Mouse (Mus musculus) thymus, postnatal 10 days (tissue): Measurements from ENCODE around the gene Map3k7cl.

Source experiments
- DNase-seq, 2 experiments: peaks; one replicate each; pipeline ENCODE4 v3.0.0; 2021; ENCODE audit warnings: low spot score in 2 of 2

The Map3k7cl gene

DNA sequence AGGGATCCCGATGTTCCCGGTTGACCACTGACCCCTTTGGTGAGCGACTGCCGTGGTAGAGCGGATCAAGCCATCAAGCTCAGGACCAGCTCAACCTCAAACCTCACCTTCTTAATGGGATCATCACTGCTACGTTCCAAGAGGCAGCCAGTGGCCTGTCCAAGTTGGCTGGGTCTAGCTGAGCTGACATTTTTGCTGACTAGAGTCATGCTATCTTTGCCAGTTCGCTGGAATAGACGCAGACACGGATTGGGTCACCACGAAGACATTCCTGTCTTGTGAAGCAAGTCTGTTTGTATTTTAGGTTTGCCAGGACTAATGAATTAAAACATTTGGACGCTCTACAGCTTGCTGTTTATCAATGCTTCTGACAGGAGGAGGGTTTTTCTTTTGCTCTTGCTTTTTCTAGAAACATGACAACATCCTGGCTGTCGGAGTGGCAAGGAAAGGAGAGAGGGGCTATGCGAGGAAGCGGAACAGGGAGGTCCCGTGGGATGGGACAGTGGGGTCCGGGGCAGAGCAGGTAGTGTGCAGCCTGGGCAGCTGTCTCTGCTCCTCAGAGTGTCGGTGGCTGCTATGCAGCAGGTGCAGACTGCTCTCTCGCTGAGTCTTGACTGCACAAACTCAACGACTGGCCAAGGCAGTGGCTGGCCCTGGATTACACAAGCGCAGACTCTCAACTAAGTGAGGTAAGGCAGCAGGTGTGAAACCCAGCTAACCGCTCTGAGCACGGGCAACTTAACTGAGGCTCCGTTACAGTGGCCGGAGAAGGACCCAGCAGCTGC is at the start of gene Map3k7cl:
Gene Map3k7cl, plus strand, starts transcription at position 424 of the 785 bp plus-strand sequence.
- DNase-seq, result no peak

DNA sequence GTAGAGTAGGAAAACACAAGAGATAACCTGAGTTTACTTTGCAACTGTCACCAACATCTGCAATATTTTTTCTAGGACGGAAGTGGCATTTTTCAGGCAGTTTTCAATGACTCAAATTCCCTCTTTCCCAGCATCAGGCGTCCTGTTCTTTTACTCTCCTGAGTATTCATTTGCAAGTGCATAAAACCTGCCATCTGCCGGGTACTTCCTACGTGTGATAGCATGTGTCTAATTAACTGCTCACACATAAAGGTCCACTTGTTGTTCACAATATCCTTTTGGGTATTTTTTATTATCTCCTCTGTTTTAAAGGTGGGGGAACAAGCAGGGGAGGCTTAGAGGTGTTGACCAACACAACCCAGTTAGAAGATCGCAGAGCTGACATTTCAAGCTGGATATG is 41.4 kb upstream of the Map3k7cl start:
- DNase-seq, result no peak

DNA sequence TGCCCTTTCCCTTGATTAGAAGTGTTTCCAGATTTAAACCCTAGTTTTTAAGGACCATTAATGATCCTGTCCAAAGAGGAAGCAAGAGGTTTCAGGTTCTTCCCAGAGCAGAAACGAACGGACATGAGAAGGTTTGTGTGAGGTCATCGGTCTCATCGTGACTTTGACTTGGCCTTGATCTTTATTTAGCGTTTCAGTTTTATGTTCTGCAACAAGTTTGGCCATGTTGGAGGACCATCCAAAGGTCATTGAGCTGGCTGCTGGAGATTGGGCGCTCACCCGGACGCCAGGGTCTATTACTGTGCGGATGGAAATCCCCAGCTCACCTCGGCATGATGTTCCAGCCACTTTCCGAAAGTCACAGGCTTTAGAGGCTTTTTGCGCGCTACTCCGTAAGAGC is 40.8 kb upstream of the Map3k7cl start:
- no peak for DNase-seq

GRCm38 (mm10) chr16:87524228-87524627 is 28.9 kb upstream of the Map3k7cl start:
- DNase-seq, result no peak

DNA sequence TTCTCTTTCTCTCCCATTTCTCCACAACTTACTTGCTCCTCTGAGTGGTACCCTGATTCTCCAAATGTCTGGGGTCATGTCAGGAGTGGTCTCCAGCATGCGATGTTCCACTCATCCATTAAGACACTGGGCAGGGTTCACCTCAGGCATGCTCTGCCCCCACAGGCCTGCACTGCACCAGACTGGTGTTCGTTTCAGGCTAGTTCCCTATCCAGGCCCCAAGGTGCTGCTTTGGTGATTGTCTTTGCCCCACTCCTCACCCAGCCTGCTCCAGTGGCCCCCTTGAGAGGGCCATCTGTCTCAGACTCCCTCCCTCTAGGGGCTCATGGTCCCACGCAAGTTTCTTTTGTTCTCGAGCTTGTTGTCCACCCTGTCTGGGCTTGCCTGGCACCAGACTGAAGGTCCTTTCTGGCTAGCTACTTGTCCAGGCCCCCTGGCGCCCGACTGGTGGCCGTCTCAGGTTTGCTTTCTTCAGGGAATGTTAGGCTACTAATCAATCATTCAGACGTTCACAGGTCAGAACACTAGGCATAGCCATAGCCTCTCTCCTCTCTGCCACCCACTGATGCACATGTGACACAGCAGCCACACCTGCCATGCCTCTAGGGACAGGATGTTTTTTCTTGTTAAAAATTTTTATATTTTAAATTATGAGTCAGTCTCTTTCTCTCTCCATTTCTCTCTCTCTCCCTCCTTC is 25.4 kb upstream of the Map3k7cl start:
- DNase-seq, result no peak

DNA sequence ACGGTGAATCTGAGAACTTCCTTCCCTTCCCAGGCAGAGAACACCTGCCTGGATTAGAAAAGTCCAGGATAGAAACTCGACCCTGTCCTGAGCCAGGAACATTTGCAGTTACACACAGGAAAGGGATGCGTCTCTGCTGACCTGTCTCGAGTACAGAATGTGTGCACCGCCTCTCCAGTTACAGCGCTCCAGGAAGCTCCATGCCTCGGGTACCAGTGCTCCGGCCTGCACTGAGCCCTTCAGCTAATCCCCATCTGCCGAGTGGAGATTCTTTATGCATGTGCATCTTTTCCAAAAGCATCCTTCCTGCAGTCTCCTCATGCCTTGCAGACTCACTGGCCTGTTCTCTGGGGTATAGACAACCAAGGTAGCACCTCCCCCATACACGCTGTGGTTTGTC is 24.4 kb upstream of the Map3k7cl start:
- DNase-seq, result no peak

DNA sequence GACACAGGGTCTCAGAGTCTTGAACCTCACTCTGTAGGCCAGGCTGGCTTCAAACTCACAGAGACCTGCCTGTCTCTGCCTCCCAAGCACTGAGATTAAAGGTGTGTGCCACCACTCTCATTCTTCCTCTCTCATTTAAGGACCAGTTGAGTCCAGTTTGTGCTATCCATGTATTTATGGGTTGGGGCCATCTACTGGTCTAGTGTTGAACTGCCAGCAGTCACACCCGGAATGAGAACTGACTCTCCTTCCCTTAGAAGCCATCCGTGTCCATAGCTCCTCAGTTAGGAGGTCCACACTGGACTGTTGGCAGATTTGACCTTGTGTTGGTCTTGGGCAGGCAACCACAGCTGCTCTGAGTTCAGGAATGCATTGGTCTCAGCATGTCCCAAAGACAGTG is 4.8 kb upstream of the Map3k7cl start:
- DNase-seq, result no peak

DNA sequence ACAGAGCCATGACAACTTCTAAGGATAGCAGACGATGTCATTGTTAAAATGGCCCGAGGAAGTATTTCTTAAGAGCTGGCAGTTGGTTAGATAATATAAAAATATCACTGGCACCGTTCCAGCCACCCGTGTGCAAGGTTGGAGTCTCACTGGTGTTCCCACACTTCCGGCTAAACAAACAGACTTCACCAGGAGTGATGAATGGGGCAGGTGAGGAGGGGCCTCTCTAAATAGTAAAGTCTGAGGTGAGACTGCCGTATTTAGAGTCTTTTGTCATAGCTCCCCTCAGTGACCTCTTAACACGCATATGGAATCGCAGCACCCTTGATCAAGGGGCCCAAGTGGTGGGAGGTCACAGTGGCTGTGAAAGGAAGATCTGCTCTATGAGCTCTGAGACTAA is 3.2 kb downstream of the Map3k7cl start:
- DNase-seq, result no peak

GRCm38 (mm10) chr16:87561501-87561900 is 8.4 kb downstream of the Map3k7cl start:
- DNase-seq, result no peak

DNA sequence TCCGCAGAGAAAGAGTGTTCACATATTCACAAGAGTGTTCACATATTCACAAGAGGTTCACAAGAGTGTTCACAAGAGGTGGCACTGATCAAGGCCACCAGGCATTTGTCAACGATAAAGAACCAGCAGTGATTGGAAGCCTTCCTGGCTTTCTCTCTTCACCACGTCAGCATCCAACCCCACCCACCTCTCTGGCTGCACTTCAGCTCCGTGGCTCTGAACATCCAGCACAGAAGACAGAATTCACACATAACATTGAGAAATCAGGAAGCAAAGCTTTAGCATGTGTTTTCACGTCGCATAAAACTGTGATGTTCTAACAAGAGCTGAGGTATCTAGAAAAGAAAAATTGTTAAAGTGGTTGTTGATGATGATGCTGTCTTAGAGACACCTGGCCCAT is 10.4 kb downstream of the Map3k7cl start:
- DNase-seq, result no peak

DNA sequence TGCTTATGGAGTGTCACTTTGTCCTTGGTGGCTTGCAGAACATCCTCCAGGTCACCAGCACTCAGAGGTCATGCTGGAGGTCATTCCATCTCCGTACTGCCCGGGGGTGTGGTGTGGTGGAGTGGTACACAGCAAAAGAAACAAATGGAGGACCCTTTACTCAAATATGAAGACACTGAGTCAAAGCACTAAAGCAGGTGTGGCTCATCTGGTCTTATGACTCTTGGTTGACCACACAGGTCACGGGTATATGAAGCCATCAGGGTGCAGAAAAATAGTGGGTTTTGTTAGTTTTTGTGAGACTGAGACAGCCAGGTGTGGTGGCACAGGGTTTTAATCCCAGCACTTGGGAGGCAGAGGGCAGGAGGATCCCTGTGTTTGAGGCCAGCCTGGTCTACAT is 11.4 kb downstream of the Map3k7cl start:
- no peak for DNase-seq

DNA sequence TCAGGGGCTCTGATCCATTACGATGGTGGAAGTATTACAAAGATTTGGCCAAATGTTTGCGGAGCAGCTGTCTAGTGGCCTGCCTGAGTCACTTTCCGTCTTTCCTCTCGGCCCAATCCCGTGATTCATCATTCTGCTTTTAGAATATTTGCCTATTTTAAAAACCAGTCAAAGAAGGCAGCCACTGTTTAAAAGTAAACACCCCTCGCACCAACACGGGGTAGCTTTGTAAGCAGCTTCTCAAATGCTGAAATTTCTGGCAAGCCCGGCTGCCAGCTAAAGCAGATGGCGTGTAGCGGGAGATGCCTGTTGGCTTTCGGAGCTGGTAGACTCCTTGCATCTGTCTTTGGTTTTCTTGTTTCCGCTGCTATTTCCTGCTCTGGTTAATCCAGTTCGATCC is 14.4 kb downstream of the Map3k7cl start:
- DNase-seq, result no peak

GRCm38 (mm10) chr16:87568241-87568640 is 15.1 kb downstream of the Map3k7cl start:
- no peak for DNase-seq

DNA sequence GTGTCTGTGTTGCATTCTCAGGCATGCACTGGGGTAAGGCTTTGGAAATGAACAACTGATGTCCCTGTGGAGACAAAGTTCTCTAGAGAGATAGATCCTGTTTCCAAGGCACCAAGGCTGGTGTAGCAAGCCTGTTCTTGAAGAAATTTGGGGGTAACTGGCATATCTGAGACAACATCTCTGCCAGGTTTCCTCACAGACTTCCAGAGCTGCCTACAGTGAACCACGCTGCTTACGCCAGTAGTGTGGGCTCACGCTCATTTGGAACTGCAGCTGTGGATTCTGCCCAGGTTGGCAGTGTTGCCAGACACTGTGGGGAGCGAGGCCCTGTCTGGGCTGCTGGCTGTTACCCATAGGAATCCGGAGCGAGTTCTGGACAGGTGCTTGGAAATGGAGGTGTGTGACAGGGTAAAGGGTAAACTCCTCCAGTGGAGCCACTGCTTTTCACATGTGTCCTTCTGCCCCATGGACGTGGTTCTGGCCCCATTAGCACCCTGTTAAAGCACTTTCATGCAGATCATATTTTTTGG is 16.5 kb downstream of the Map3k7cl start:
- no peak for DNase-seq

- no peak for DNase-seq
These were observed 17.2 kb downstream of the Map3k7cl start for GRCm38 (mm10) chr16:87570334-87570733.

DNA sequence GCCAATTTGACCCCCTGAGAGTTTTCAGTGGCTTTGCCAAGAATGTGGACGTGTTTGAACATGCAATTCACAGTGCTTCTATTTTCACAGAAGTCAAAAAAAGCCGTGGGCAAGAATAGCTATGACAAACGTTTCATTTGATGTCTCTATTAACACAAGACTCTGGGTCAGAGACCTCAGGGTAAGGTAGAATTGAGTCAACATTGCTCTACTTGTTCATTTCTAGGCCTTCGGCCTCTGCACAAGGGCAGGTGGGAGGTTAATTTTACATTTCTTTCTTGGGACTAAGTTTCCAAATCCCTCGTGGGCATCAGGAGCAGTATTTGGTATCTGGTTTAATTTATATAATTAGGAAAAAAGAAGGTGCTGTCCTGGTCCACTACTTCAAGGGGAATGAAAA is 20.3 kb downstream of the Map3k7cl start:
- no peak for DNase-seq

- no peak for DNase-seq
These were observed 21.0 kb downstream of the Map3k7cl start for GRCm38 (mm10) chr16:87574160-87574559.

DNA sequence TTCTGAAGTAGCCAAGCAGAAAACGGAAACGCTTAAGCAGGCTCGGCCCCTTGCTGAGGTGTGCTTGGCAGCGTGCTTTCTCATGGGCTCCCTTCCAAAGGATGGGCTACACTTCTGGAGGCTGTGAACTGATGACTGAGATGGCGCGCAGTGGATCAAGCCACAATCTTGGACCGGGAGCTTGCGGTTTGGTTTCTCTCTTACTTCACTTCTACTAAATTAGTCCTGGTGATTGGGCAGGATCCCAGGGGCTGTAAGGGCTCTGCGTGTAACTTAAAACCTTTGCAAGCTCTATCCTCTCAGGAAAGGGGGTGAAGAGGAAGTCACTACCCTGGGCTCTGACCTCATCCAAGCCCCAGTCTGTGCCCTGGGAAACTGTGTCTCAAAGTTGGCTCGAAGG is 22.5 kb downstream of the Map3k7cl start:
- DNase-seq, result no peak

DNA sequence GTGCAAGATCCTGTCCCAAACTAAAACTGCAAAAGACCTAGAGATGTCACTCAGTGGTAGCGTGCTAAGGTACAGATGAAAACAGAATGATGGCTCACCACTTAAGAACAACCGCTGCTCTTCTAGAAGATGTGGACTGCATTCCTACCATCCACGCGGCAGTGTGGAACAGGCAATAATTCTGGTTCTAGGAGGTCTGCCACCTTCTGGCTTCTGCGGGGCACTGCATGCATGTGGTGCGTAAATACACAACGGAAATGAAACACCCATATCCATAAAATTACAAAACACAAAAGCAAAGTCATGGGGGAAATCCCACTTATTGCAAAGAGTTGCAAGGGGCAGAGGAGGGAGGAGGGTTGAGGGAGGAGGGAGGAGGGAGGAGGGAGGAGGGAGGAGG is 25.8 kb downstream of the Map3k7cl start:
- DNase-seq, result no peak

DNA sequence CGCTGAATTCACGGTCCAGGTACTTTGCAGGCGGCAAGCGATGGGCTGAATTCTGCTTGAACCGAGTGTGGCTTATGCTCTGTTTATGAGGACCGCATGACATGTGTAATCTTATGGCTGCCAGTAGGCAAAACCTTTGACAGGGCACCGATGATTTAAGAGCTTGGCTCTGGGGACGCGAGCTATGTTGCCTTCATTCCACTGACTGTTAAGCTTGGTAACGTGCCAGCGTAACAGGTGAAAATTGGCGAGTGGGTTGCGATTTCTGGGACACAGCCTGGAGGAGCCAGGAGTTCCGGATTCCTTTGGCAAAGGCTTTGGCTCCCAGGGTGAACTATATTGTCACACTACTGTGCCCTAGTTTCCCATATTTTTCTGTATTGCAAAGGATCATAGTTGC is 26.3 kb downstream of the Map3k7cl start:
- no peak for DNase-seq

DNA sequence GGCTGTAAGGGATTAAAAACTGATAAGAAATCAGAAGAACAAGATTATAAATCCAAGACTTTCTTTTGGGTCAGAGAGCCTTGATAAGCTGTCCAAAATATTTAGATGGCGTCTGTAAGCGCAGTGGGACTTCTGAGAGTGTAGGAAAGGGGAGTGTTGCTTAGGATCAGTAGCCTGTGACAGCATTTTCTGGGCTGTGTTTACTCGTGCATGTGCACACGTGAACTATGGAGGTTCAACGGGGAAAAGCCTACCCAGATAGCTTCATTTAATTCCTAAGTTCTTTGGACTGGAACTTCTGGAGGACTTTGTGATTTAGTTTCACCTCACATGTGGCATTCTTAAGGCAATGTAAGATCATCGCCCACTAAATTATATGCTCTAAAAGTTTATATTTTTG is 29.6 kb downstream of the Map3k7cl start:
- DNase-seq, result no peak

GRCm38 (mm10) chr16:87584618-87585017 is 31.5 kb downstream of the Map3k7cl start:
- peak in 1 of 2 experiments; percentile 49 for DNase-seq
